Mouse (Mus musculus): ENCODE data around the gene Kifc3. TPM values are rescaled to one million over a fixed set of nuclear protein-coding genes. Genes with fewer than 3 reads are reported as not detected.

The Kifc3 gene
- polyA plus RNA-seq, 1 experiment from 2014 or later: 24.0 TPM

- Histone ChIP-seq H3K4me2 (ENCODE audit: low read length) (no peak overlapping the region), H3K9me3 (ENCODE audit: control insufficient read depth, low read length) (no peaks in the 10 kb centered on the region), H3K27me3 (replicated peaks; ENCODE audit: control insufficient read depth, insufficient read depth, low read length) (no peaks in the 10 kb centered on the region), H3K27ac (ENCODE audit: low read depth, low read length) (no peak overlapping the region), H3K9ac (ENCODE audit: low read depth, low read length) (no peak overlapping the region), H3K4me3 (ENCODE audit: low read length) (no peak overlapping the region), H3K36me3 (ENCODE audit: control insufficient read depth, insufficient read depth, low read length) (no peaks in the 10 kb centered on the region), H3K4me1 (ENCODE audit: control insufficient read depth, insufficient read depth, low read depth, low read length) (no peaks in the 10 kb centered on the region)
- WGBS: 78% methylated on average over 2 of the region's 2 CpGs
- ATAC-seq: no peak
Observed at GRCm38 (mm10) chr8:95064531-95064930, 138.1 kb downstream of the Kifc3 start.

GRCm38 (mm10) chr8:95059812-95060533 lies 142.6 kb downstream of the Kifc3 start:
- no peaks in the 10 kb centered on the region for H3K27me3 ChIP-seq (replicated peaks; ENCODE audit: control insufficient read depth, insufficient read depth, low read length)
- no peaks in the 10 kb centered on the region for H3K36me3 ChIP-seq (ENCODE audit: control insufficient read depth, insufficient read depth, low read length)
- H3K9ac ChIP-seq (ENCODE audit: low read depth, low read length): no peak overlapping the region
- no peak for ATAC-seq
- H3K4me3 ChIP-seq (ENCODE audit: low read length): no peak overlapping the region
- H3K4me2 ChIP-seq (ENCODE audit: low read length): no peak overlapping the region
- H3K4me1 ChIP-seq (ENCODE audit: control insufficient read depth, insufficient read depth, low read depth, low read length): no peaks in the 10 kb centered on the region
- 67% methylated on average over 6 of the region's 6 CpGs for WGBS
- no peaks in the 10 kb centered on the region for H3K9me3 ChIP-seq (ENCODE audit: control insufficient read depth, low read length)
- no peak overlapping the region for H3K27ac ChIP-seq (ENCODE audit: low read depth, low read length)

GRCm38 (mm10) chr8:95058661-95059060 lies 144.0 kb downstream of the Kifc3 start:
- Histone ChIP-seq H3K4me3 (ENCODE audit: low read length) (no peak overlapping the region), H3K4me1 (ENCODE audit: control insufficient read depth, insufficient read depth, low read depth, low read length) (no peaks in the 10 kb centered on the region), H3K27me3 (replicated peaks; ENCODE audit: control insufficient read depth, insufficient read depth, low read length) (no peaks in the 10 kb centered on the region), H3K27ac (ENCODE audit: low read depth, low read length) (no peak overlapping the region), H3K4me2 (ENCODE audit: low read length) (no peak overlapping the region), H3K9me3 (ENCODE audit: control insufficient read depth, low read length) (no peaks in the 10 kb centered on the region), H3K9ac (ENCODE audit: low read depth, low read length) (no peak overlapping the region), H3K36me3 (ENCODE audit: control insufficient read depth, insufficient read depth, low read length) (no peaks in the 10 kb centered on the region)
- 82% methylated on average over 6 of the region's 6 CpGs for WGBS
- ATAC-seq: no peak

- Histone ChIP-seq H3K4me3 (ENCODE audit: low read length) (no peak overlapping the region), H3K27ac (ENCODE audit: low read depth, low read length) (no peak overlapping the region), H3K4me2 (ENCODE audit: low read length) (no peak overlapping the region), H3K9me3 (ENCODE audit: control insufficient read depth, low read length) (no peaks in the 10 kb centered on the region), H3K27me3 (replicated peaks; ENCODE audit: control insufficient read depth, insufficient read depth, low read length) (no peaks in the 10 kb centered on the region), H3K9ac (ENCODE audit: low read depth, low read length) (no peak overlapping the region), H3K4me1 (ENCODE audit: control insufficient read depth, insufficient read depth, low read depth, low read length) (no peaks in the 10 kb centered on the region), H3K36me3 (ENCODE audit: control insufficient read depth, insufficient read depth, low read length) (no peaks in the 10 kb centered on the region)
- ATAC-seq: no peak
- WGBS: 95% methylated on average over 5 of the region's 5 CpGs
Observed at GRCm38 (mm10) chr8:95056414-95056813, 146.2 kb downstream of the Kifc3 start.

GRCm38 (mm10) chr8:95054927-95055510 lies 147.6 kb downstream of the Kifc3 start, which contains the start of gene Drc7:
Gene Drc7, plus strand, starts transcription at chr8:95055103.
- 25% methylated on average over 2 of the region's 2 CpGs for WGBS
- peak within 1 kb of the TSS; percentile 14 for H3K4me2 ChIP-seq (ENCODE audit: low read length)
- peak; percentile 87 for ATAC-seq
- H3K36me3 ChIP-seq (ENCODE audit: control insufficient read depth, insufficient read depth, low read length): no peaks in the 10 kb centered on the region
- no peaks in the 10 kb centered on the region for H3K4me1 ChIP-seq (ENCODE audit: control insufficient read depth, insufficient read depth, low read depth, low read length)
- no peak within 1 kb of the TSS for H3K27ac ChIP-seq (ENCODE audit: low read depth, low read length)
- H3K9ac ChIP-seq (ENCODE audit: low read depth, low read length): no peak within 1 kb of the TSS
- no peaks in the 10 kb centered on the region for H3K9me3 ChIP-seq (ENCODE audit: control insufficient read depth, low read length)
- no peaks in the 10 kb centered on the region for H3K27me3 ChIP-seq (replicated peaks; ENCODE audit: control insufficient read depth, insufficient read depth, low read length)
- peak within 1 kb of the TSS; percentile 4; the same call in 1 of the 2 replicates for H3K4me3 ChIP-seq (ENCODE audit: low read length)

- H3K4me1 ChIP-seq (ENCODE audit: control insufficient read depth, insufficient read depth, low read depth, low read length): no peaks in the 10 kb centered on the region
- H3K9ac ChIP-seq (ENCODE audit: low read depth, low read length): no peak overlapping the region
- no peaks in the 10 kb centered on the region for H3K9me3 ChIP-seq (ENCODE audit: control insufficient read depth, low read length)
- no peaks in the 10 kb centered on the region for H3K27me3 ChIP-seq (replicated peaks; ENCODE audit: control insufficient read depth, insufficient read depth, low read length)
- no peaks in the 10 kb centered on the region for H3K36me3 ChIP-seq (ENCODE audit: control insufficient read depth, insufficient read depth, low read length)
- H3K4me3 ChIP-seq (ENCODE audit: low read length): no peak overlapping the region
- H3K4me2 ChIP-seq (ENCODE audit: low read length): no peak overlapping the region
- no peak overlapping the region for H3K27ac ChIP-seq (ENCODE audit: low read depth, low read length)
- WGBS: 62% methylated on average over 6 of the region's 6 CpGs
- ATAC-seq: no peak
Observed at GRCm38 (mm10) chr8:95054438-95054837, 148.2 kb downstream of the Kifc3 start.

Other genes with a start within 250 kb of the Kifc3 start
- 112 and 135 TPM in 2 replicates for gene Adgrg1, start 228.1 kb downstream of the Kifc3 start, polyA plus RNA-seq (2015; fragmentation: Nextera tagmentation; extraction: Ambion mirVana)
- gene Adgrg3, start 185.1 kb downstream of the Kifc3 start, polyA plus RNA-seq (2015; fragmentation: Nextera tagmentation; extraction: Ambion mirVana): 1.2 and 1.3 TPM in 2 replicates
- gene Drc7, start 147.7 kb downstream of the Kifc3 start, polyA plus RNA-seq (2015; fragmentation: Nextera tagmentation; extraction: Ambion mirVana): 3.1 and 3.2 TPM in 2 replicates
- 47.0 and 48.4 TPM in 2 replicates for gene Katnb1, start 121.6 kb downstream of the Kifc3 start, polyA plus RNA-seq (2015; fragmentation: Nextera tagmentation; extraction: Ambion mirVana)
- 0.25 and 0.69 TPM in 2 replicates for gene Cngb1, start 103.8 kb upstream of the Kifc3 start, polyA plus RNA-seq (2015; fragmentation: Nextera tagmentation; extraction: Ambion mirVana)
- 3.5 and 6.6 TPM in 2 replicates for gene Tepp, start 107.8 kb upstream of the Kifc3 start, polyA plus RNA-seq (2015; fragmentation: Nextera tagmentation; extraction: Ambion mirVana)
- 12.1 and 15.8 TPM in 2 replicates for gene Zfp319, start 129.1 kb upstream of the Kifc3 start, polyA plus RNA-seq (2015; fragmentation: Nextera tagmentation; extraction: Ambion mirVana)
- gene Usb1, start 129.5 kb upstream of the Kifc3 start, polyA plus RNA-seq (2015; fragmentation: Nextera tagmentation; extraction: Ambion mirVana): 35.7 and 39.8 TPM in 2 replicates
- 15.7 and 18.4 TPM in 2 replicates for gene Mmp15, start 149.5 kb upstream of the Kifc3 start, polyA plus RNA-seq (2015; fragmentation: Nextera tagmentation; extraction: Ambion mirVana)
- 121 and 124 TPM in 2 replicates for gene Cfap20, start 232.1 kb upstream of the Kifc3 start, polyA plus RNA-seq (2015; fragmentation: Nextera tagmentation; extraction: Ambion mirVana)